Mouse (Mus musculus): Measurements from ENCODE around the gene Rex1bd.
A peak's percentile ranks its signal among the peaks of the same experiment; 100 is the strongest.

Gene Rex1bd

GRCm38 (mm10) chr8:70501820-70502529 lies 4.6 kb downstream of the Rex1bd start:
- no peak for DNase-seq

GRCm38 (mm10) chr8:70500386-70501301 lies 5.9 kb downstream of the Rex1bd start:
- DNase-seq = peak in 1 of 2 experiments; percentile 42

GRCm38 (mm10) chr8:70495771-70496062 lies 10.8 kb downstream of the Rex1bd start:
- DNase-seq = no peak

GRCm38 (mm10) chr8:70495001-70495770 lies 11.4 kb downstream of the Rex1bd start:
- DNase-seq = no peak

- DNase-seq = no peak
These were observed 12.1 kb downstream of the Rex1bd start for GRCm38 (mm10) chr8:70494416-70494945.

GRCm38 (mm10) chr8:70493692-70494415 lies 12.7 kb downstream of the Rex1bd start:
- DNase-seq = no peak

GRCm38 (mm10) chr8:70492664-70493640 lies 13.6 kb downstream of the Rex1bd start, which contains the start of gene Crlf1:
Gene Crlf1 (plus strand): TSS chr8:70493158.
- peak in 1 of 2 experiments; percentile 63 for DNase-seq

- DNase-seq = no peak
These were observed 15.6 kb downstream of the Rex1bd start for GRCm38 (mm10) chr8:70490880-70491495.

GRCm38 (mm10) chr8:70490061-70490879 lies 16.3 kb downstream of the Rex1bd start:
- DNase-seq = no peak

- peak in 1 of 2 experiments; percentile 65 for DNase-seq
These were observed 17.0 kb downstream of the Rex1bd start for GRCm38 (mm10) chr8:70489576-70489975.

GRCm38 (mm10) chr8:70488931-70489470 lies 17.6 kb downstream of the Rex1bd start:
- DNase-seq = no peak

- DNase-seq = peak; percentile 60 to 84
These were observed 18.4 kb downstream of the Rex1bd start for GRCm38 (mm10) chr8:70487993-70488796.

- no peak for DNase-seq
These were observed 19.5 kb downstream of the Rex1bd start, which contains the start of gene Tmem59l for GRCm38 (mm10) chr8:70486941-70487520. Gene Tmem59l (minus strand): TSS chr8:70487358.

- no peak for DNase-seq
These were observed 20.3 kb downstream of the Rex1bd start for GRCm38 (mm10) chr8:70486191-70486681.

- peak; percentile 54 to 81 for DNase-seq
These were observed 23.6 kb downstream of the Rex1bd start for GRCm38 (mm10) chr8:70482943-70483342.

GRCm38 (mm10) chr8:70481908-70482307 lies 24.6 kb downstream of the Rex1bd start:
- no peak for DNase-seq

GRCm38 (mm10) chr8:70477269-70477982 lies 29.1 kb downstream of the Rex1bd start:
- DNase-seq = peak in 1 of 2 experiments; percentile 54

All from lung, postnatal 4 days (tissue).